Mouse (Mus musculus) retina, adult 2 months (tissue): ENCODE results near the gene Phf21a.
"Not testable (repeated sequence)": the region's sequence is repeated elsewhere in the genome, so short reads cannot be mapped to it uniquely, and the experiment has no call there.

Experiments
- DNase-seq: peaks from one replicate; pipeline ENCODE4 v3.0.0-alpha.2; 2012; ENCODE audit warnings: low read depth, low spot score

The Phf21a gene

DNA sequence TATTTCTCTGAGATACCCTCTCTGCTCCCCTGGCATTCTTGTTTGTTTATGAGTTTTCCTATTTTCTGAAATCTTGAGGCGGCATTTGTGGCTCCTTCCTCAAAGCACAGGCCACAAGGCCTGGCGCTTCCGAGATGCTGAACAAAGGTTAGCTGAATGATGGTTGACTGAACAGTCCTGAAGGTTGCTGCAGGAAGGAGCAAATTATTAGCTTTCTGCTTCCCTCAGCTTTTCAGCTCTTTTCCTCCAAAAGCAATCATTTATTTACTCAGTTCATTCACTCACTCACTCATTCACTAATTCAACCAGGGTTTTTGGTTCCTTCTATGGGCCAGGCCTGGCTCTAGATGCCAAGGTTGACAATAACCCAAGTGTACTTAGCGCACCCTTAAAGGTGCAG lies 10.7 kb upstream of the Phf21a start:
- no peak for DNase-seq

DNA sequence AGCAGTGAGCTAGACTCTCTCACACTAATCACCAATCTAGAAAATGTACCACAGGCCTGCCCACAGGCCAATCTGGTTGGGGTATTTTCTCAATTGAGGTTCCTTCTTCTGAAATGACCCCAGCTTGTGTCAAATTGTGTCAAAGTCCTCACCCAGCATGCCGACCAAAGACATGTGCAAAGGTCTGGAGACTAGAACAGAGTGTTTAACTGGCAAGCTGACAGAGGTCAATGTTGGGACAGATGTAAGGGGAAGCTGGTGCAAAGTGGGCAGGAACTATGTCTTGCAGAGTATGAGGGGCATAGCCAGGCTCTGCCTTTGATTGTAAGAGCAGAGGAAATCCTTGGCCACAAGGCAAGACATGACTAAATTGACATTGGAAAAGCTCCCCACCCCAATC lies 7.2 kb upstream of the Phf21a start:
- DNase-seq = no peak

DNA sequence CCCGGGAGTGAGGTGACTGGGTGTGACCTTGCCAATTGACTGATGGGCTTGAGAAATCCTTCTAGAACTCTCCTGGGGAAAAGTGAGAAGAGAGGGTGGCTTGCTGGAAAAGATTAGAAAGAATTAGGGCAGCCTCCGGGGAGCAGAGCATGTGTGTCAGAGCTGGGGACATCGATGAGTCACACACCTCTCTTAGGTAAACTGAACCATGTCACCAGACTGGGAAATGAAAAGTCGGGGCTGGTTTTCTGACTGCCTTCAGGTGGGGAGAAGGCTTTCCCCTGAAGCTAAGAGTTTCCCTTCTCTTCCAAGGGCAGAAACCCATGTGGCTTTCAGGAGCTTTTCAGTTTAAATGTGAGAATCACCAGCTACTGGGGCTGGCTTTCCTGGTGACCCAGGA lies 5.9 kb upstream of the Phf21a start:
- no peak for DNase-seq

DNA sequence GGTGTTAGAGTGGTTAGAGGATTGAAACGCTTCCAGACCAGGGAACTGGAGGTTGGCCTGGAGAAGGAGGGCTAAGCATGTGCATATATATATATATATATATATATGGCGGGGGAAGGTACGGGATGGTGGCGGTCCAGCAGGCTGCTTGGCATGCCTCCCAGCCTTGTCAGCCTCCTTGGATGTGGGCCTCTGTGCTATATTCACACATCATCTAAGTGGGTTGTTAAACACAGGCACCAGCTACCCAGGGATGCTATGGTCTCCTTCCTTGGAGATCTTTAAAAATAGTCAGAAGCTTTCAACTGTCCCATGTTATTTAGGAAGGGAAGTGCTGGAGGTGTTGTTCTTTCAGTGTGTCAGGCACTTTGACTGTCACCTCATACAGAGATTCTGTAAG lies 3.1 kb upstream of the Phf21a start:
- no peak for DNase-seq

DNA sequence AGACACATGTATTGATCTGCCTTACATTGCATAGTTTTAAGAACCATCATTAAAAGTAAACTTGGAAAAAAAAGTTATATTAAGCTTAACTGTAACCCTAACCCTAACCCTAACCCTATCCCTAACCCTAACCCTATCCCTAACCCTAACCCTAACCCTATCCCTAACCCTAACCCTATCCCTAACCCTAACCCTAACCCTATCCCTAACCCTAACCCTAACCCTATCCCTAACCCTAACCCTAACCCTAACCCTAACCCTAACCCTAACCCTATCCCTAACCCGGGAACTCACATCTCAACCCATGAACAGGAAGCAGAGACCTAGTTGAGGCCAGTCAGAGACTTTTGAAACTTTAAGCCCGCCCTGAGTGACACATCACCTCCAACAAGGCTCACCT lies 586 bp downstream of the Phf21a start:
- DNase-seq = not testable (repeated sequence)

DNA sequence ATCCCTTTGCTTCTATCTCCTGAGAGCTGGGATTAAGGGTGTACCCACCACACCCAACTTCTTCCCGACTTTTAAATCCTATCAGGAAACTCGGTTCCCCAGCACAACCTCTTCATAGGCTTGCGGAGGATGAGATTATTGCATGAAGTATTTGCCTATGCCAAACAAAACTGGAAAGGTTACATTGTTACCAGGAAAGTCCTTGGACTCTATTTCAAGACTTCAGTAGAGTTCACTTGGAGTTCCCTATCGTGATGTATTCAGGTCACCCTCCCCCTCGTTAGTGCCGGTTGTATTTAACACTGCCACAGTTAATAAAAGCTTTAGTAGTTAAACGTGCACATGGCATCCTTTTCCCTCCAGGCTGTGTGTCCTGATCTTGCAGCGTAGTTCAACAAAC lies 1.2 kb downstream of the Phf21a start:
- DNase-seq = no peak

DNA sequence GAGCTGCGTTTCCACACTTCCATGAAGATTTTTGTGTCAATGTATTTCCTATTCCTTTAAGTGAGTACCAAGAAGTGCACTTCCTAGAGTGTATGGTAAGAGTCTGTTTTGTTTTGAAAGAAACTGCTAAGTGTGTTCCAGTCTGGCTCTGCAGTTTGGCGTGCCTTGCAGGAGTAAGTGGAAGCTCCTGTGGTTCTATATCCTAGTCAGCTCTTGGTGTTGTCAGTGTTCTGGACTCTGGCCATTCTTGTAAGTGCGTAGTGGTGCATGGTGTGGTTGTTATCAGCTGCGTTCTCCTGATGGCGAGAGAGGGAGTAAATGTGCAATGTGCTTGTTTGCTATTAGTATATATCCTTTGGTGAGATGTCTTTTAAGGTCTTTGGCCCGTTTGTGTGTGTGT lies 7.9 kb downstream of the Phf21a start:
- no peak for DNase-seq

DNA sequence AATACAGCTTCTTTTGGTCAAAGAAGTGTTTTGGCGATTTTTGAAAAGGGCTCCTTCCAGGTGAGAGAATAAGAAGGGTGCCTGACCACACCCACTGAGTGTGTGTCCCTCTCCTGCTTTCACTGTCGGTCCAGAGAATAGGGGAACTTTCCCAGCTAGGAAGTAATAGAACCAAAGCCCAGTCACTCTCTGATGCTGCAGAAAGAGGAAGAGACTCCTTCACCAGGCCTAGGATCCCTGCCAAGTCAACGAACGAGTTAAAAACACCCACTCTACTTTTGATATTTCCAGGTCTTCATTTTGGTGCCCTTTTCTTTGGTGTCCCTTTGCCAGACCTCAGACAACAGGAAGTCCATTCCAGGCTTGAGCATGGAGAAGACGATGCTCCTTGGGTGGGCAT lies 31.6 kb downstream of the Phf21a start:
- no peak for DNase-seq

DNA sequence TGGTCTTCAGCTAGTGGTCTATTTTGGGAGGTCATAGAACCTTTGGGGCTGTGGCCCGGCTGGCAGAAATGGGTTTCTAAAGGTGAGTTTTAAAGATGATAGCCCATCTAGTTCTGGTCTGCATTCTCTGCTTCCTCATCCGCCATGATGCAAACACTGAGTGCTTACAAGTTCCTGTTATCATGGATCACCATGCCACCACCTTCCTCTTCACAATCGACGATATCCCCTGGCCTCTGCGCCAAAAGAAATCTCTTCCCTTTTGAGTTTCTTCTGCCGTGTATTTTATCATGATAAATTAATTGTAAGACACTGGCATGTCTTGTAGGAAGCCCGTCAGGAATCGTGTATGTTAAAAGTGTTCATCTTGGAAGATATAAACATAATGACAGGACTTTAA lies 32.4 kb downstream of the Phf21a start:
- no peak for DNase-seq

DNA sequence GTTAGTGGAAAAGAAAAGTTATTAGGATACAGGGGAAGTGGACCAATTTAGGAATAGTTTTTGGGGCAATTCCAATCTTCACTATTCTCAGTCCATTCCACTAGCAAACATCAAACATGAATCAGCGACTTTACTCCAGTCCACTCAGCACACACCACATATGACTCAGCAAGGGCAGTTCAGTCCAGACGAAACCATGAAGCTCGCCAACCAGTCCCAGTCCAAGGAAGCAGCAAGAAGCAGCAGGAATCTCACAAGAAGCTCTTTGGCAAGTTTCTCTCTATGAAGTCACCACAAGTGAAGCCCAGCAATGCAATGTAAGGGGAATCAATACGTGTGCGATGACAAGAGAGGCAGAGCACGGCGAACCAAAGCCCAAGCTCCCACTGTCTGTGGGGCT lies 37.2 kb downstream of the Phf21a start:
- no peak for DNase-seq

DNA sequence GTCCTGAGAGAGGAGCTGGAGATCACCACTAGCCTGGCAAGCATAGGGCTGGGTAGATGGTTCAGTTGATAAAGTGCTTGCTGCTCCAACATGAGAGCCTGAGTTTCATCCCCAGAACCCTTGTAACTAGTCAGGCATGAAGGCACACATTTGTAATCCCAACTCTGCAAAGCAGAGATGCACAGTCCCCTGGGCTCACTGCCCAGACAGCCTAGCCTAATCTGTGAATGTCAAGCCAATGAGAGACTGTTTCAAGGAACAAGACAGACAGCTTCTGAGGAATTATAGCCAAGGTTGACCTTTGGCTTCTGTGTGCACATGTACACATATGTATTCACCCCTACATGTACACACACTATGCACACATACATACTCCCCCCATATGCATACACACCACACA lies 45.8 kb downstream of the Phf21a start:
- DNase-seq = no peak

DNA sequence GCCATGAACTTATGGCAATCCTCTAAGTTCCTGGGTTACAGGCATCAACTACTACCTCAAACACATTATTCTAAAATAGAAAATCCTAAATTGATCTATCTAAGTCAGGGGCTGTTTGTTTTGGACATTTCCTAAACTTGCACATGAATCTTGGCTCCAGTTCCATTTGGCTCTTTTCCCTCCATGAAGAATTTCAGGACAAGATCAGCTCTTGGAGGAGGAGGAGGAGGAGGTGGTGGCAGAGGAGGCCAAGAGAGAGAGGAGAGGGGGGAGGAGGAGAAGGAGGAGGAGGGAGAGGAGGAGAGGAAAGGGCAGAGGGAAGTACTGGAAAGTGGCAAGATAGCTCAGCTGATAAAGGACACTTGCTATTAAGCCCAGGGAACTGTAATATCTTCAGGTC lies 46.4 kb downstream of the Phf21a start:
- DNase-seq = no peak

DNA sequence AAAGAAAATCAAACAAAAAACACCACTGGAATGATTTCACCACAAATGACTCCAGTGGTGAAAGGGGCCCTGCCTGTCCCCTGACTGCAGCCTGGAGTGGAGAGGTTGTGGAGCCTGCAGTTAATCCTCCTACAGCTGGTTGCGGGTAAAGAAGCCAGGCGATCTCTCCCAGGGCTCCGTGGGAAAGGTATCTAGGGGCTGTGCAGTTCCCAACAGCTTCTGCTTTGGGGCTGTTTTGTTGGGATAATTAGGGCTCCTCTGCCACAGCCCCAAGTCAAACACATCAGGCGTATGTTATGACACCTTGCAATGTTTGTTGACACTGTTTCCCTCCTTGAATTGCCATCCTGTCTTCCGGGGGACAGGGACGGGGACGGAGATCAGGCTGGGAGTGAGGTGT lies 47.5 kb downstream of the Phf21a start:
- no peak for DNase-seq

DNA sequence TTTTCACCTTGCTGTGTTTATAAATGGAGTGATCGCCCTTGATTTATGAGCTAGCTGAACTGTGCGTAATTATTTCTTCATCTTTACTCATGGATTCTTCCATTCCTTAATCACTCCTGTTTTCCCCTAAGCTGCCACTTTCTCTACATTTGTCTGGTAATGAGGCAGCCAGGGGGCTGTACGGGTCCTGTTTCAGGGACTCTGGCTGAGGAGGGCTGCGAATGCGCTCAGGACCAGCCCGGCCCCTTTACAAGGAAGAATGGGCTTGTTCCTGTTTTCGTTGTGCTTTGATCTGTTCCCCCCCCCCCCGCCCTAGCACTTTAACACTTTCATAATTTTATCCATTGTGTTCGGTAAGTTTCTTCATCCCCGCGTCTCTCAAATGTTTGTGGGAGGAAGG lies 48.2 kb downstream of the Phf21a start:
- DNase-seq = no peak

DNA sequence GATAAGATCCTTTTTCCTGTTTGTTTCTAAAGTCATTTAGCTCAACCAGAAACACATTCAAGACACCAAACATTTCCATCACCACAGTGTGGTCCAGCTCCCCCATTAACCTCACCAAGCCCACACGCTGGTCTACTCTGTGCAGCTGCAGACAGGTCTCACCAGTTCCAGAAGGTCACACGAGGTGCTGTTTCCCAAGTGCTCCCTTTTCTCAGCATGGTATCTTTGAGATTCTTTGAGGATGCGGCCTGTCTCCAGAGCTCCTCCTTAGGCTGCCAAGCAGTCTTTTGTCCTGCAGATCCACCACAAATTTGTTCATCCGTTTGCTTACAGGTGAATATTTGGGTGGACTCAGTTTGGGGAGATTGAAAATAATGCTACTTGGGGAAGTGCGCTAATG lies 51.0 kb downstream of the Phf21a start:
- no peak for DNase-seq

DNA sequence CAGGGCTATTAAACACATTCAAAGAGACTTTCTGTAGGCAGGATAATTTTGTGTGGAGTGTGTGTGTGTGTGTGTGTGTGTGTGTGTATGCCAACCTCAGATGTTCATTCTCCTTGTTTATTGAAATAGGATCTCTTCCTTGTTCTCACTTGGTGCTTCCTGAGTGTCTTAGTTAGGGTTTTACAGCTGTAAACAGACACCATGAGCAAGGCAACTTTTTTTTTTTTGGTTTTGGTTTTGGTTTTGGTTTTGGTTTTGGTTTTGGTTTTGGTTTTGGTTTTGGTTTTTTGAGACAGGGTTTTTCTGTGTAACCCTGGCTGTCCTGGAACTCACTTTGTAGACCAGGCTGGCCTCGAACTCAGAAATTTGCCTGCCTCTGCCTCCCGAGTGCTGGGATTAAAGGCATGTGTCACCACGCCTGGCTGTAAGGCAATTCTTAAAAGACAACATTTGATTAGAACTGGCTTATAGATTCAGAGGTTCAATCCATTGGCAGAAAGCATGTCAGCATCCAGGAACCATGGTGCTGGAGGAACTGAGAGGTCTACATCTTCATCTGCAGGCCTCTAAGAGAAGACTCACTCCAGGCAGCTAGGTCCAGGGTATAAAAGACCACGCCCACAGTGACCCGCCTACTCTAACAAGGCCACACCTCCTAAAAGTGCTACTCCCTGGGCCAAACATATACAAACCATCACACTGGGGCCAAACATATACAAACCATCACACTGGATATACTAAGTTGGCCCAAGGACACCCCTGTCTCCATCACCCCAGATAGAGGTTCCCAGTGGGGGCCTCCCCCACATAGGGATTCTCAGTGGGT lies 55.2 kb downstream of the Phf21a start:
- not testable (repeated sequence) for DNase-seq

DNA sequence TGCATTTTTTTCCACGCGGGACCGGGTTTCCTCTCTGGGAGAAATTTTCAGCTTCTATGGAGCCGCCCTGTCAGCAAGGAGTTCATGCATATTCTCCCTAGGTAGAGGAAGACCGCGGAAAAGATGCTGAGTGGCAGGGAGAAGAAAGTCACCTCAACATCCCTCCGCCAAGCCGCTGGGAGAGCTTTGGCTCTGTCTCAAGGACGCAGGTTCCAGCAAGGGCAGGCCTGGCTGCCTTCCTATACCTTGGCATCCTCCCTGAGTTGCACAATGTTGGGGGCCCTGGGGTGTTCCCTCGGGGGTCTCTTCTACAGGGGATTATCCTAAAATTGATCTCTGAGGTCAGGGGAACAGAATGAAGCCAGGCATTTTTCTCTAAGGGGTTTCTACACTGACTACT lies 71.4 kb downstream of the Phf21a start:
- DNase-seq = no peak

DNA sequence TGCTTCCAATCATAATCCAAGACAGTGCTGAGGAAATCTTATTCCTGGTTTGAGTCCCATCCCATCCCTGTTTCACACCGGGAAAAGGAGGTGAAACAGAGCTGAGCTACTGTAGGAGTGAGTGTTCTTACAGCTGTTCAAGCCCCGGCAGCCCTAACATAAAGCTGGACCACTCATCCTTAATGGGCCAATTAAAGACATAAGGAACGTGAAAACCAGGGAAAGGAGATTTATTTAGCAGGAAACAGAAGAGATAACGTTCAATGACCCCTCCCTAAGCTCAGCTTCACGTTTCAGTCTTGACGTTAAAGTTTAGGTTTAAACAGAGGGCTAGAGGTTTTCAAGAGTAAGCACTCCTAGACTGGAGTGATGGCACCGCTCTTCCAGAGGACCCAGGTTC lies 74.0 kb downstream of the Phf21a start:
- no peak for DNase-seq

DNA sequence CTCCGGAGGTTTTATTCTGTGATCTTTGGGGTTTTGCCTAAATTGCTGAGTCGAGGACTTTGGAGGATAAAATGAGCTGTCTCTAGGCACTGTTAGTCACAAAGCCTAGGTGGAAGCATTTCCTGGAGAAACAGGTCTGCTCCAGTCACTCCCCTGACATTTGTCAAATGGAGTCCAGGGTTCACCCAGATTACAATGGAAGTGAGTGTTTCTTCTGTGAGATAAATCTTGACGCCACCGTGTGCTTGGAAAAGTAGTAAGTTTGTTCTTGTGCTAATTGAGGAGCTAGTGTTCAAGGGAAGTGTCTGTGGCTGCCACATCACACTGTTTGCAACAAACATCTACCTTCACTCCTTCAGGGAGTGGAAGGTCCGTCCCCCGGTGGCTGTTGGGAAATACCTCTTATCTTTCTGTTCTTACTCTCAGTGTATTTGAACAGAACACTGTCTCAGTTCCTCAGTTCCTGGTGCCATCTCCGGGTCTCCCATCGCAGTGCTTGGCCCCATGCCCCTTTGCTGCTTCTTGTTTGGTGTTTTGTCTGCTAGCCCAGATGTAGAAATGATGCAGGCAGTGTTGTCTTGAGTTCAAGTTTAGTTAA lies 78.2 kb downstream of the Phf21a start:
- DNase-seq = no peak

DNA sequence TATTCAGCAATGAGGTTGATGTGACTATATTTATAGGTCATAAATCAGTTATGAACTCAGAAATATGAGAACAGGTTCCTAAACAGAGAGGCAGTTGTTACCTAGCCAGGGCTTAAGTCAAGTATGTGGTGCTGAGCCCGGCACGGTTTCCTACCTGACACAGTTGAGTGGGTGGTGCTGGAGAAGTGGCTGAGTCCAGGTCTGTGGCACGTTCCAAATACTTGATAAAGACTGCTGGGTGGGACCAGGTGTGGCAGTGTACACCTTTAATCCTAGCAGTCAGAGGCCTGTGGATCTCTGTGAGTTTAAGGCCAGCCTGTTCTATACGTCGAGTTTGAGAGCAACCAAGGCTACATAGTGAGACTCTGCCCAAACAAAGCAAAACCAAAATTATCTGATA lies 79.4 kb downstream of the Phf21a start:
- DNase-seq = no peak

DNA sequence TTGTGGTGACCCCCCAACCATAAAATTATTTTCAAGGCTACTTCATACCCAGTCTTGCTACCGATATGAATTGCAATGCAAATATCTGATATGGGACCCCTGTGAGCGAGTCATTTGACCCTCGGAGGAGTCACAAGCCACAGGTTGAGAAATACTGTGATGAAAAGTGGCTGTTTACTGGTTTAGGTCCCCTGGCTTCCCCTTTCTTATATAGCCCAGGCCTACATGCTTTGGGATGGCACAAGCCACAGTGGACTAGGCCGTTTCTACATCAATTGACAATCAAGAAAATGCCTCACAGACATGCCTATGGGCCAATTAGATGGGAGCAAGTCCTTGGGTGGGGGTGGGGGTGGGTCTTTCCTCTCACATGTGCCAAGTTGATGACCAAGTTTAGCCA lies 80.3 kb downstream of the Phf21a start:
- no peak for DNase-seq

DNA sequence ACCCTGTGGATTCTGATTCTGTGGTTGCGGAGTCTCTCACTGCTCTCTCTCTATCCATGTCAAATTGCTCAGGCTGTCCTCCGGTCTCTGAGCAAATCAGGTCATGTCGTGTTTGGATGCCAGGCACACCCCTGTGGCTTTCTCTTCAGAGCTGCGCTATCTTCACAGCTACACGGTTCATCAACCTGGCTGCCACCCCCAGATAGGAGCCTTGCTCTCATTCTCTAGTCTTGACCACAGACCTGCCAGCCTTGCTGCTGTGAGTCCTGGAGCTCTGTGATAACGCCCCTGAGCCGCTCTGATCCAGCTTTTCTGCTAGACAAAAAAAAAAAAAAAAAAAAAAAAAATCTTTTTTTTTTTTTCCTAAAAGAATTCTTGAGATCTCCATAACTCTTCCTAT lies 81.3 kb downstream of the Phf21a start:
- DNase-seq = no peak

DNA sequence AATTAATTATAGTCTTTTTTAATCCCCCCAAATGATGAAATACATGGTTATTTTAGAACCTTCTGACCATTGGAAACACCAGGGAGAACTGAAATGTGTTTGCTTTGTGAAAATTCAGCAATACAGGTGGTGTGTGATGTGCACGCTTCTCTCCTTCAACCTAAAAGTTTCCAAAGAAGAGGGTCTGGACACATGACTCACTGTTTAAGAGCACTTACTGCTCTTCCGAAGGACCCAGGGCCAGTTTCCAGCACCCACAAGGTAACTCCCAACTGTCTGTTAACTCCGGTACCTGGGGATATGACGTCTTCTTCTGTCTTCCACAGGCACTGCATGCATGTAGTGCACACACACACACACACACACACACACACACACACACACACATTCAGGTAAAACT lies 82.1 kb downstream of the Phf21a start:
- DNase-seq = no peak

DNA sequence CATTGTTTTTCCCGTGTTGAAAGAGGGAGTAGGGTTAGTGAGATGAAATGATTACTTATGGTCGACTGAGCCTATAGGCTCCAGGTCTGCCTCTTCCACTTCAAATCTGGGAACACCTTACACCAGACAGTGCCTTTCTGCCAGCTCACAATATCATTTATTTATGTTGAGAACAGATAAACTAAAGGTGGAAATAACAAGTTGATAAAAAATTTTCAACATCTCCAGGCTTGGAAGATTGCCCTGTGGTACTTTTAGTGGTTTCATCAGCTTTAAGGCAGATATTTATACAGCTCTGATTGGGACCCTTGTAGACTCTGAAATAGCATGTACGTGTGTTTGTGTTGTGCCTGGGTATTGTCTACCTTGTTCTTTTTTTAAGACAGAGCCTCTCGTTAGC lies 83.4 kb downstream of the Phf21a start:
- DNase-seq = no peak
